Mouse (Mus musculus): ENCODE measurements around the gene H2al1a.

The H2al1a gene

GRCm38 (mm10) chrX:11345762-11346161 is 46.7 kb downstream of the H2al1a start:
- DNase-seq (ENCODE audit: low spot score in 2 of 2) = no peak

DNA sequence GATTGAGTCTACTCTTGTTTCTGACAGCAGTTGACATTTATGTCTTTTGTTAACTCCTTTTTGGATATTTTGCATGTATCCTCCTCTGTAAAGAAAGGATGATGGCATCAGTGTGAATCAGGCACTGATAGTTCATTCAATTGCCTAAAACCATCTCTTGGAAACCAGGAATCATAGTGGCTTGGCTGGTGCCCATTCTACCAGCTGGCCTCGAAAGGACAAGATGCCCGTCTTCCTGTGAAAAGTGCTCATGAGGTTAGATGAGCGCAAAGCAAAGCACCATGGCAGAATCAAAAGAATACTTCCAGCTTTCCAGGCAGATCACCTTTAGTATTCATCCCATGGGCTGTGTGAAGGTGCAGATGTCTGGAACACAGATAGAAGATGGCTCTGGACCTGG is 47.7 kb downstream of the H2al1a start:
- DNase-seq (ENCODE audit: low spot score in 2 of 2) = no peak

Data from heart, adult 9 months (tissue).